Mouse (Mus musculus) T-cell, adult 66 days (primary cell): ENCODE measurements around the gene Ccdc87. TPM values are rescaled to one million over a fixed set of nuclear protein-coding genes. Genes with fewer than 3 reads are reported as not detected.

Experiments
- total RNA-seq, 2 experiments: library from RNA; stranded (reverse); gene quantifications; 3 replicates in 1 of 2; 4 replicates in 1 of 2; pipeline ENCODE4 v1.2.4; 2023

The Ccdc87 gene
- total RNA-seq = not detected

DNA sequence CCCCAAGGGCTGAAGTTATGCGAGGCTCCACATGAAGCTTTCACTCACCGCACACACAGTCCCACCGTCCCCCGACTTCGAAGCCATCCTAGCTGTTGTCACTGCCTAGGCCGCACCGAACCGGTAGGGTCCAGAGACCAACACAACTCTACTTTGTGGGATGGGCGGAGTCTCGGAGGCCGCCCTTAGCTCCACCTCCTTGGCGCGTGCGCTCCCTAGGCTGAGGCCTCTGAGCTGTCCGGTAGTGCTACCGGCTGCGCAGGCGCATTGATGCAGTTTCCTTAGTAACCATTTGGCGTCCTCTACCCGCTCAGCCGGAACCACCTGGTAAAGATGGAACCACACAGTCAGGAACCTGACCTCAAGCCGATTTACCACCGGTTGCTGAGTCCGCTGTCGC is at the start of gene Ccdc87, which contains the start of gene Ccs:
Gene Ccdc87 (plus strand): TSS at position 218 of the 400 bp plus-strand sequence.
Gene Ccs (minus strand): TSS at position 184 of the 400 bp plus-strand sequence.

DNA sequence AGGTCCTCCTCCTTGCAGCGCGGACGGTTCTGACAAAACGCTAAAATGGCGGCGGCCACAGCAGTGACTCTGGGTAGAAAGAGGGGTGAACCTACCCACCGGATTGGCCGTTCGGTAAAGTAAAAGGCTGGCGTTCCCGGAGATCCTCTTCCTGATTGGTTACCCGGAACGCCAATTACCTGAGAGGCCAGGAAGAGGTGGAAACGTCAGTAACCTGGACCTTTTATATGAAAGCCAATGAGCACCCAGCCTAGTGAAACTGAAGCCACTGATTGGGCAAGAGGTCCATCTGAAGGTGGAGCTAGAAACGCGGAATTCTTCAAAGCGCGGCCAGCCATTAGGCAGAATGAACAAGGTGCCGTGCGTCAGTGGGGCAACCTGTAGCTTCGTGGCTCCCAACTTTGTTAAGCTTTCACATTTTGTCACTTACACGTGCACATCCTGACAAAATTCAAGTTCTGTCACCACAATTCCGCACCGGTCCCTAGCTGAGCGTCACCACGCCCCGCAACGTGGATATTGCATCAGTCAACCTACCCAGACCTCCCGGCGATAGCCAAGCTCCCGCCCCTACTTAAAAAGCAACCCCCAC is 45.2 kb upstream of the Ccdc87 start, which contains the start of gene Rbm4:
Gene Rbm4 (minus strand): TSS at position 71 of the 592 bp plus-strand sequence.

DNA sequence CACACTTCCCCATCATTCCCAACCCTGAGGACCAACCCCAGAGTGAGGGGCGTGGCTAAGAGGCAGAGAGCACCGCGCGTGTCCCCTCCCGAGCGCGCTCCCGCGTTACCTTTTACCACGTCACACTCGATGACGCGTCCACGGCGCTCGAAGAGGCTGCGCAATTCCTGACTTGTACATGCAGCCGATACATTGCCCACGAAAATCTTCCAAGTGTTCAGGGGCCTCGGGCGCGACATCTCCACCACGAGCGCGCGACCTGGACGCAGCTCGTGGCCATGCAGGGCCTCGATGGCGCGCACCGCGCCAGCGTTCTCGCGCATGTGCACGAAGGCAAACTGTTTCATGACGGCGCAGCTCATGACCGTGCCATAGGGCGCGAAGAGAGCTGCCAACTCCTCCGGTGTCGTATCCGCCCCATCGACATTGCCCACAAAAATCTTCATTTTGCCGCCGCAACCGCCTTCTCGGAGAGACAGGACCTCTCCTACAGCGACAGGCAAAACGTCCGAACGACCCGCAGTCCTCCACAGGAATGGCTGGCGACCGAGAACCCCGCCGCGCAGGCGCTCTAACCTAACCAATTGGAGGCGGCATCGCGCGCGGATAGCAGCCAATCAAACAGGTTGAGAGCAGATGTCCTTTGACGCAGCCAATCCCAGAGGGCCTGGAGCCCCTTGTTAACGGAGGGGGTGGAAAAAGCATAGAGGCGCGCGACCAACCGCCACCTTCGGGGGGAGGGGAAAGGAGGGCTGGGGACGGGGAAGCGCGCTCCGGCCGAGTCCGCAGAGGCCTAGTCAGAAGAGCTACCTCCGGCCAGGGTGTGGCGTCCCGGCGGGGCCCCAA is 27.9 kb upstream of the Ccdc87 start, which contains the start of the genes Gm21992 and Rbm14:
Gene Gm21992 (minus strand): TSS at position 550 of the 846 bp plus-strand sequence.
Gene Rbm14 (minus strand): TSS at position 572 of the 846 bp plus-strand sequence.

GRCm38 (mm10) chr19:4854552-4855469 is 15.6 kb downstream of the Ccdc87 start, which contains the start of gene Ctsf:
Gene Ctsf, plus strand, starts transcription at chr19:4855130.

DNA sequence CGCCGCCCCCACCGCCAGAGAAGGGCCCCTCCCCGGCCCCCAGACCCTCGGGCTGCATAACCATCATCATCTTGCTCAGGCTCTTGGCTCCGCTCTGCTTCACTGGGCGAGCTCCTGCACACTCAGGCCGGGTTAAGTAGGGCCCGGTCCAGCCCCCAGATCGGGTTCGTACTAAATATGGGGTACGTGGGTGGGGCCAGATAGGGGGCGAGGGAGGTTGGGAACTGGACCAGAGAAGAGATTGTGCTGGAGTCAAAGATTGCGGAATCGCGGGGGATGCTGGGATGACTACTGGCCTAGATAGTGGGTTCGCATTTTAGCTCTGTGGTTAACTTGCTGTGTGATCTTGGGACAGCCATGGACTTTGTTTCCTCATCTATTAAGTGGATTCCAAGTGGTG is 38.6 kb downstream of the Ccdc87 start, which contains the start of gene Actn3:
Gene Actn3 (minus strand): TSS at position 125 of the 400 bp plus-strand sequence.

DNA sequence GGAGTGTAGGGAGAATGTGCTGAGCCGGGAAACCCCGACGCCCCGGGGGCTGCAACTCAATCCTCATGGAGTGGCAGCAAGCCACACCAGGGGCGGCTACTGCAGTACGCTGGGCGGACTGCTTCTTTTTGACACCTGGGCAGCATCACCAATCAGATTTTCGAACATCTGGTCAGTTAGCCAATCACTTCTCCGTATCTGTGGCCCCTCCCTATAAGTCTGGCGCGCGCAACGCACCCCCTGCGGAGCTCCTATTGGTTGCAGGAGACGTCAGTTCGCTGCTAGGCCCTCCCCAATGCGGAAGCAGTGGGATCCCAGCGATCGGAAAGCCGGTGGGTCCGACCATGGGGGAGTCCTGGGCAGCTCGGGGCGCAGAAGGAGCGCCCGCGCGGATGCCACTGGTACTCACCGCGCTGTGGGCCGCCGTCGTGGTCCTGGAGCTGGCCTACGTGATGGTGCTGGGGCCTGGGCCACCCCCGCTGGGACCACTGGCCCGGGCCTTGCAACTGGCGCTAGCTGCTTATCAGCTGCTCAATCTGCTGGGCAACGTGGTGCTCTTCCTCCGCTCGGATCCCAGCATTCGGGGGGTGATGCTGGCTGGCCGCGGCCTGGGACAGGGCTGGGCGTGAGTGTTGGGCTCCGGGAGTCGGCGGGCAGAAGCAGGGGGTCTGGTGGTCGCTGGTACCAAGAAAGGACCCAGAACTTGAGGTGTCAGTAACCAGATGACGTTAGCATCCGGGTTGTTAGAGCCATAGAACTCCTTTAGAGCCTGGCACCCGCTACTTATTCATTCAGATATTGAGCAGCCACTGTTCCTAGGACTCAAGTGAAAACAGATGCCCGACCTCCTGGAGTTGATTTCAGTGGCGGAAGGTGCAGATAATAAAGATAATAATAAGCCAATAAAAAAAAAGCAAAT is 39.5 kb downstream of the Ccdc87 start, which contains the start of gene Zdhhc24:
Gene Zdhhc24 (plus strand): TSS at position 264 of the 919 bp plus-strand sequence.

Other genes starting within 250 kb of the Ccdc87 start
- gene Lrfn4, start 223.7 kb upstream of the Ccdc87 start, total RNA-seq = under 1 TPM; 0.29 to 0.53 TPM
- gene Rce1, start 213.7 kb upstream of the Ccdc87 start, total RNA-seq = 10 to 100 TPM; 53.2 to 59.2 TPM
- gene Gm960, start 140.7 kb upstream of the Ccdc87 start, total RNA-seq = not detected
- gene Sptbn2, start 128.2 kb upstream of the Ccdc87 start, total RNA-seq = under 1 TPM in 1 of 2 experiments, not detected in 1; 0.09 TPM
- gene Rbm4b, start 82.9 kb upstream of the Ccdc87 start, total RNA-seq = 10 to 100 TPM; 24.8 to 30.7 TPM
- gene Rbm4, start 45.5 kb upstream of the Ccdc87 start, total RNA-seq = 100 to 1,000 TPM in 1 of 2 experiments, 10 to 100 TPM in 1; 98.1 to 112 TPM
- gene Gm21992, start 27.8 kb upstream of the Ccdc87 start, total RNA-seq = 10 to 100 TPM; 27.8 to 51.8 TPM
- 10 to 100 TPM; 84.8 to 95.2 TPM for gene Rbm14, start 27.7 kb upstream of the Ccdc87 start, total RNA-seq
- 10 to 100 TPM; 51.0 to 53.8 TPM for gene Ccs, start within 50 bp of the Ccdc87 start, total RNA-seq
- gene Ctsf, start 15.8 kb downstream of the Ccdc87 start, total RNA-seq = 1 to 10 TPM; 3.8 to 4.1 TPM
- gene Actn3, start 38.5 kb downstream of the Ccdc87 start, total RNA-seq = under 1 TPM in 1 of 2 experiments, not detected in 1; 0.27 TPM
- 1 to 10 TPM; 5.0 to 6.1 TPM for gene Zdhhc24, start 39.3 kb downstream of the Ccdc87 start, total RNA-seq
- gene Bbs1, start 67.3 kb downstream of the Ccdc87 start, total RNA-seq = 1 to 10 TPM; 1.9 to 3.3 TPM
- gene Dpp3, start 88.9 kb downstream of the Ccdc87 start, total RNA-seq = 10 to 100 TPM; 89.3 to 95.6 TPM
- gene Peli3, start 103.8 kb downstream of the Ccdc87 start, total RNA-seq = 1 to 10 TPM; 2.3 to 2.9 TPM
- gene Mrpl11, start 122.8 kb downstream of the Ccdc87 start, total RNA-seq = 10 to 100 TPM; 32.4 to 35.4 TPM
- 1 to 10 TPM in 1 of 2 experiments, under 1 TPM in 1; 0.90 to 1.7 TPM for gene Npas4, start 150.9 kb downstream of the Ccdc87 start, total RNA-seq
- 1 to 10 TPM; 2.6 to 4.2 TPM for gene Slc29a2, start 184.5 kb downstream of the Ccdc87 start, total RNA-seq
- gene B4gat1, start 199.5 kb downstream of the Ccdc87 start, total RNA-seq = 1 to 10 TPM; 4.5 to 5.3 TPM
- gene AC124502.3, start 199.5 kb downstream of the Ccdc87 start, total RNA-seq = 1 to 10 TPM; 1.7 to 2.2 TPM
- 10 to 100 TPM; 60.1 to 63.1 TPM for gene Brms1, start 202.0 kb downstream of the Ccdc87 start, total RNA-seq
- gene Rin1, start 211.1 kb downstream of the Ccdc87 start, total RNA-seq = 10 to 100 TPM in 1 of 2 experiments, 1 to 10 TPM in 1; 7.5 to 11.2 TPM
- not detected for gene Cd248, start 228.7 kb downstream of the Ccdc87 start, total RNA-seq
- gene Tmem151a, start 246.2 kb downstream of the Ccdc87 start, total RNA-seq = 1 to 10 TPM in 1 of 2 experiments, not detected in 1; 1.0 TPM
- gene Yif1a, start 249.2 kb downstream of the Ccdc87 start, total RNA-seq = 10 to 100 TPM; 25.6 to 32.2 TPM